Mouse (Mus musculus) kidney, adult 2 months (tissue): ENCODE measurements around the gene Npm1.

Source experiments
- CTCF ChIP-seq: fragments of 200-500 bp; conservative IDR thresholded peaks from 2 replicates; pipeline ENCODE4 v1.5.1; 2011; ENCODE audit warnings: low read depth, mild to moderate bottlenecking, control low read depth, low read length, moderate library complexity, mixed read lengths; ENCODE audit not compliant: insufficient read depth, insufficient read length
- POLR2A ChIP-seq: fragments of 200-500 bp; IDR thresholded peaks from one replicate; pipeline ENCODE4 v1.6.1; 2011; ENCODE audit warnings: low read depth, low read length, control low read depth

DNA sequence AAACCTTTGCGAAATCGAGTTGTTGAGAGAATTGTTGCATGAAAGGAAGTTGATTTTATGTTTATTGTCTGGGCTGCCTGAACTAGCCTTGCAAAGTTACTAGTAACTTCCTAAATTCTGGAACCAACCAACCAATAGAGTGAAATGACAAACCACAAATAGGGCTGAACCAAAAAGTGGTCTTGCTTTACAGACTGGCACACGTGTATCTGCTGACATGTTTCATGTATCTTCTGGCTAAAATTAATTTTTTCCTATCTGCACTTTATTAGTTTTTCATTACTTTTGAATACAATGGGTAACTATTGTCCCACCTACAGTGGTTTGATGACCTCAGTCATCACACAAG, 13.9 kb downstream of the Npm1 start:
- TF ChIP-seq CTCF (no peak), POLR2A (no peak)
